Mouse (Mus musculus) testis, adult 2 months (tissue): ENCODE data around the gene Vopp1.

Source experiments
- CTCF ChIP-seq: fragments of 200-500 bp; IDR thresholded peaks from 2 replicates; pipeline ENCODE4 v1.5.1; 2012; ENCODE audit warnings: low read depth, mild to moderate bottlenecking, inconsistent platforms, low read length, moderate library complexity; ENCODE audit not compliant: control insufficient read depth, insufficient read depth, insufficient replicate concordance
- POLR2A ChIP-seq: fragments of 200-500 bp; IDR thresholded peaks from 2 replicates; pipeline ENCODE4 v1.6.1; 2012; ENCODE audit warnings: low read depth, mild to moderate bottlenecking, inconsistent platforms, low read length, moderate library complexity; ENCODE audit not compliant: control insufficient read depth

DNA sequence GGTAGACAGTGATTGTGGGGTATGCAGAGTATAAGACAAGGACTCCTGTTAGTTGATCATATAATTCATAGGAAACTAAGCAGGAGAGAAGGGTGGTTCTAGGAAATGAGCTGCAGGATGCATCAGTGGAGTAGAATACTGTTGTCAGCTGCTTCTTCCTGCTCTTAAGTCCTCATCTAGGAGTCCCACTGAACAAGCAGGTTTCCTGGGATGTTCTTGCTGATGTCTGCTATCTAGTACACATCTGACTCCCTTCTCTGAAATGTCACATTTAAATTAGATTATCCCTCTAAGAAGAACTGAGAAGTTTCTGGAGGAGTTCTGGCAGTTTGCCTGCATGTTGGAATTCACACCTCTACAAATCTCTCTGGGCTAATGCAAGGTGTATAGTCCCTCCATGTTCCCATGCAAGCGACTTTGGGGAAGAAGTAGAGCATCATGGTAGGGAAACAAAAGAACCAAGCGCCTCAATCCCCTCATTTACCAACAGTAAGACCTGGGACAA, 10.5 kb downstream of the Vopp1 start:
- TF ChIP-seq CTCF (no peak), POLR2A (no peak)
